Mouse (Mus musculus) CH12.LX (cell line): ENCODE data around the gene Stard10.

Source experiments
- CTCF ChIP-seq, 2 experiments: IDR thresholded peaks in 1 of 2; conservative IDR thresholded peaks in 1 of 2; 2 replicates each; pipeline ENCODE4 v1.5.1; 2011 to 2012; ENCODE audit warnings: low read depth in 2 of 2, low read length in 2 of 2, improper control_type of control experiment in 1 of 2, inconsistent platforms in 1 of 2, mild to moderate bottlenecking in 1 of 2, moderate library complexity in 1 of 2
- E2F4 ChIP-seq: IDR thresholded peaks from 2 replicates; pipeline ENCODE4 v1.6.1; 2011; ENCODE audit warnings: low read depth, low read length, improper control_type of control experiment; ENCODE audit not compliant: insufficient replicate concordance
- HCFC1 ChIP-seq: IDR thresholded peaks from 2 replicates; pipeline ENCODE4 v1.6.1; 2012; ENCODE audit warnings: low read depth, mild to moderate bottlenecking, inconsistent platforms, low read length, improper control_type of control experiment
- IRF4 ChIP-seq: IDR thresholded peaks from 2 replicates; pipeline ENCODE4 v1.6.1; 2014; ENCODE audit warnings: low read depth, mild to moderate bottlenecking, inconsistent platforms, low read length, improper control_type of control experiment
- MAFK ChIP-seq: IDR thresholded peaks from 2 replicates; pipeline ENCODE4 v1.6.1; 2011; ENCODE audit warnings: low read length, improper control_type of control experiment; ENCODE audit not compliant: insufficient replicate concordance
- MYC ChIP-seq: IDR thresholded peaks from 2 replicates; pipeline ENCODE4 v1.6.1; 2011; ENCODE audit warnings: low read depth, mild to moderate bottlenecking, improper control_type of control experiment, low read length
- NELFE ChIP-seq: IDR thresholded peaks from 2 replicates; pipeline ENCODE4 v1.6.1; 2011; ENCODE audit warnings: low read depth, low read length, improper control_type of control experiment
- NRF1 ChIP-seq: IDR thresholded peaks from 2 replicates; pipeline ENCODE4 v1.6.1; 2014; ENCODE audit warnings: low read depth, mild to moderate bottlenecking, inconsistent platforms, low read length, improper control_type of control experiment, moderate library complexity
- PAX5 ChIP-seq: IDR thresholded peaks from 2 replicates; pipeline ENCODE4 v1.6.1; 2012; ENCODE audit warnings: low read length, inconsistent platforms, mixed read lengths
- POLR2A ChIP-seq: IDR thresholded peaks from 2 replicates; pipeline ENCODE4 v1.6.1; 2011; ENCODE audit warnings: low read depth, mild to moderate bottlenecking, improper control_type of control experiment, low read length
- SMC3 ChIP-seq: IDR thresholded peaks from 2 replicates; pipeline ENCODE4 v1.6.1; 2011; ENCODE audit warnings: low read depth, low read length, improper control_type of control experiment
- TBP ChIP-seq: conservative IDR thresholded peaks from 2 replicates; pipeline ENCODE4 v1.6.1; 2011; ENCODE audit warnings: low read depth, low read length, improper control_type of control experiment
- USF2 ChIP-seq: conservative IDR thresholded peaks from 2 replicates; pipeline ENCODE4 v1.6.1; 2011; ENCODE audit warnings: low read depth, low read length, improper control_type of control experiment
- ZNF384 ChIP-seq: IDR thresholded peaks from 2 replicates; pipeline ENCODE4 v1.6.1; 2012; ENCODE audit warnings: low read depth, low read length, improper control_type of control experiment, inconsistent platforms

GRCm38 (mm10) chr7:101298375-101298774, 18.5 kb upstream of the Stard10 start:
- TF ChIP-seq CTCF (conservative IDR thresholded peaks at IDR 0.05 in 1 of 2, IDR thresholded peaks at IDR 0.05 in 1 of 2; ENCODE audit: low read depth in 2 of 2, low read length in 2 of 2) (no peak), IRF4 (no peak), NELFE (no peak), USF2 (no peak), MYC (no peak), POLR2A (no peak), PAX5 (no peak), MAFK (no peak), TBP (no peak), HCFC1 (no peak), SMC3 (no peak), E2F4 (no peak), NRF1 (no peak), ZNF384 (no peak)
